Mouse (Mus musculus): ENCODE data around the gene Cds2. TPM values are rescaled to one million over a fixed set of nuclear protein-coding genes. Genes with fewer than 3 reads are reported as not detected.
"Not testable (repeated sequence)": the region's sequence is repeated elsewhere in the genome, so short reads cannot be mapped to it uniquely, and the experiment has no call there.

Gene Cds2
- polyA plus RNA-seq (2016; fragmentation: Nextera tagmentation; extraction: Ambion mirVana) = 20.4 and 21.6 TPM in 2 replicates

DNA sequence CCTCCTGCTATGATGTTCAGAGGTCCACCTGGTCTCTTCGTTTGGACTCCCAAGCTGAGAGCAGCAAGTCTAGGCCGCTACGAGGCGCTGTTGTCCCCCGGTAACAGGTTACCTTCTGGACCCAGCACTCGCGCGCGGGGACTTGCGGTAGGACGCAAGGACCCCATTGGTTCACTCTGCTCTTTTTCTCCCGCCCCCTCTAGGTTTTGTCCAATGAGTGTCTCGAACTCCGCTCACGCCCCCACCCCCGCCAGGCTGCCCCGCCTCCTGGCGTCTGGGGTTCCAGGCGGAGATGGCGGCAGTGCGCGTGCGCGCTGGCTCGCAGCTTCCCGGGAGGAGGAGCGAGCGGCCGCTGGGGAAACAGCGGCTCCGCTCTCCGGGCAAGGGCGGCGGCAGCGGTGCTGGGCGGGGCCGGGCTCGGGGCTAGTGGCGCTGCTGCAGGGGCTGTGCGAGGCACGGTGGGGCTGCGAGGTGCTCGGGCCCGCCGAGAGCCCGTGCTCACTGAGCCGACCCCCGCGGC, at the start of gene Cds2:
Gene Cds2 (plus strand): TSS at position 270 of the 520 bp plus-strand sequence.
- peak within 1 kb of the TSS; percentile 91 for H3K27ac ChIP-seq
- H3K27me3 ChIP-seq (ENCODE audit: poor library complexity, severe bottlenecking) = no peaks in the 10 kb centered on the region
- DNase-seq (ENCODE audit: extremely low spot score, low spot score) = peak; percentile 98
- under 1% methylated on average over 49 of the region's 49 CpGs for WGBS
- no peaks in the 10 kb centered on the region; the same call in 1 of the 2 replicates for H3K36me3 ChIP-seq (replicated peaks)
- H3K4me3 ChIP-seq = peak within 1 kb of the TSS; percentile 75
- no peaks in the 10 kb centered on the region for H3K9me3 ChIP-seq
- H3K4me1 ChIP-seq = peaks cover 19% of the 10 kb centered on the region

DNA sequence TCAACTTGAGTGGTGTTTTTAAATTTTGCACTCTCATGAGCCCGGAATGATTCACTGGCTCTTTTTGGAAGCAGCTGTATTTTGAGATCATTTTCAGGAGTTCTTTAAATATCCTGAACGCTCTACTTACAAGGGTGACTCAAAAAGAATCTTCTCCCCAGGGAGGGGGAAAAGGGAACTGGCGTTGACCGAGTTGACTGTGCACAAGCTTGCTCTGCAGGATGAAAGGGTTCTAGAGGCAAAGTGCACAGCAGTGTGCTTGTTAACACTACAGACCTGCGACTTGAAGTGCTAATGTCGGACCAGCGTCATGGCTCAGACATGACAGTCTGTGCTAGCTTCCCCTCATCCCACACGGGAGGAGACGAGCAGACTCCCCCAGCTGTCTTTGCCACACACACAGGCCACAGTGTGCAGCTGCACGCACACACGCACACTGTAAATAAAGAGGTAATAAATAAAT, 41.3 kb upstream of the Cds2 start:
- no peaks in the 10 kb centered on the region for H3K9me3 ChIP-seq
- 85% methylated on average over 11 of the region's 11 CpGs for WGBS
- no peak overlapping the region for H3K27ac ChIP-seq
- DNase-seq (ENCODE audit: extremely low spot score, low spot score) = no peak
- no peaks in the 10 kb centered on the region for H3K4me1 ChIP-seq
- H3K36me3 ChIP-seq (replicated peaks) = no peaks in the 10 kb centered on the region
- no peak overlapping the region for H3K4me3 ChIP-seq
- H3K27me3 ChIP-seq (ENCODE audit: poor library complexity, severe bottlenecking) = no peaks in the 10 kb centered on the region

DNA sequence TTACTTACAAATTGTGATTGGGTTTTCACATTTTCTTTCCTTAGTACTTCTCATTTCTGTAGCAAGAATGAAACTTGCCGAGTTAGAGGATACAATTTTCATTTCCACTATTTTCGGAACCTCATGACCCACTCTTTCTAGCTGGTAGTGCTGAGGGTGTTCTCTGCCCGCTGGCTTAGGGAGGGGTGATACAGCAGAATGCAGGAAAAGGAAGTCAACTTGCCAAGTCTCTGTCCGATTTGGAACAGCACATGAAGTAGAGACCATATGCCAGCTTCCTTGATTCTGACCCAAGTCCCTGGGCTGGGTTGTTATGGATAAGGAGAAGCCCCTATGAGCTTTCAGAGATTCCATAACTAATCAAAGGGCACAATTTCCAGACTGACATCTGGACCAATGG, 38.6 kb upstream of the Cds2 start:
- Histone ChIP-seq H3K4me3 (no peak overlapping the region), H3K4me1 (no peaks in the 10 kb centered on the region), H3K9me3 (no peaks in the 10 kb centered on the region), H3K27me3 (ENCODE audit: poor library complexity, severe bottlenecking) (no peaks in the 10 kb centered on the region), H3K36me3 (replicated peaks) (no peaks in the 10 kb centered on the region), H3K27ac (no peak overlapping the region)
- 90% methylated on average over 4 of the region's 4 CpGs for WGBS
- DNase-seq (ENCODE audit: extremely low spot score, low spot score) = no peak

DNA sequence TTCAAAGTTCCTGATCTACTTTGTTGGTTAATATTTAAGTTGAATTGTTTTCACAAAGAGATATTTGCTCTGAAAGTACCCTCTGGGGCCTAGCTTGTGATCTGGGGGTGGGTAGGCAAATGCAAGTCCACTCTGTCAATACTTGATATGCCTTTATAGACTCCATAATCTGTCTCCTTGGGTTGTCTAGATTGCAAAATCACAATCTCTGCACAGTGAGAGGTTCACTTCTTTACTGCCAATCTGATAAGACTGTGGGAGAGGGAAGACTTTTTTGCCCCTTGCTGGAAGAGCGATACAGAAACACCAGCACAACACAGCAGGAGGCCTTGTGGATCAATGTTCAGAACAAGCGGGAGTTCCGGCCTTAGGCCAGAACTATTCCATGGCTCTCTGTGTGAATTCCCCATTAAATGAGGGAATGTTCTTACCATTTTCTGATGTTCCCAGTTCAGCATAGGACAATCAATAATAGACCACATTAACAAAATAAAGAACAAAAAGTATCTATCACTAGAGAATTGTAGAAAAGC, 30.5 kb upstream of the Cds2 start:
- H3K4me3 ChIP-seq = no peak overlapping the region
- H3K4me1 ChIP-seq = peaks cover 11% of the 10 kb centered on the region; the same call in 1 of the 2 replicates
- H3K9me3 ChIP-seq = no peaks in the 10 kb centered on the region
- no peak overlapping the region for H3K27ac ChIP-seq
- no peak for DNase-seq (ENCODE audit: extremely low spot score, low spot score)
- no peaks in the 10 kb centered on the region for H3K36me3 ChIP-seq (replicated peaks)
- WGBS = 76% methylated on average over 3 of the region's 3 CpGs
- no peaks in the 10 kb centered on the region for H3K27me3 ChIP-seq (ENCODE audit: poor library complexity, severe bottlenecking)

DNA sequence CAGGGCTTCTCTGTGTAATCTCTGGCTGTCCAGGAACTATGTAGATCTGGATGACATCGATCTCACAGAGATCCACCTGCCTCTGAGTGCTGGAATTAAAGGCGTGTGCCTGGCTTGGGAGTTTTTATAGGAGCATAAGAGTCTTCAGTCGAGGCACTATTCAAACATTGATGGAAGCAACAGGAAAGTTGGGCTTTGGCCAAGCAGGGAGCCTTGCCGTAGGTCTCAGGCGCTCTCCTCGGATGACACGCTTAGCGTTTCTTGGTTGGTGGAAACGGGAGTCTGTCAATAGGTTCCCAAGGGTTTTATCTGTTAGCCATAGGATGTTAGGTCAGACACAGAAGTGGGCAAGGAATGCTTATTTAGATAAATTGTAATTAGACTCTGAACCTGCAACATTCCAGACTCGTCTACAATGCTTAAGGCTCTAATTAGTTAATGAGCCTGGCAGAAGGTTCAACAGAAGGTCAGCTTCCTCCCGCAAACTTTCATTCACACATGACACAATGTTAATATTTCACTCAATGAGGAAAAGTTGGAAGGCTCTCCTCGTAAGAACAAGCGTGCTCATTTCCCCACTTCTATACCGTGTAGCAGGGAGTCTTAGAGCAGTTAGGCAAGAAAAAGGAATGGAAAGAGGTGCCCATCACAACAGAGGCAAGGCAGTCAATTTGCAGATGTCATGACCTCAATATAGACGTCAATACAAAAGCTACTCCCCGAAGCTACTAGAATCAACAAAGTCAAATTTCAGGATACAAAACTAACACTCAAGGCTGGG, 28.8 kb upstream of the Cds2 start:
- DNase-seq (ENCODE audit: extremely low spot score, low spot score) = no peak
- H3K9me3 ChIP-seq = no peaks in the 10 kb centered on the region
- H3K4me3 ChIP-seq = no peak overlapping the region
- WGBS = 77% methylated on average over 16 of the region's 16 CpGs
- H3K27ac ChIP-seq = no peak overlapping the region
- H3K4me1 ChIP-seq = peaks cover 11% of the 10 kb centered on the region; the same call in 1 of the 2 replicates
- H3K36me3 ChIP-seq (replicated peaks) = no peaks in the 10 kb centered on the region
- no peaks in the 10 kb centered on the region for H3K27me3 ChIP-seq (ENCODE audit: poor library complexity, severe bottlenecking)

DNA sequence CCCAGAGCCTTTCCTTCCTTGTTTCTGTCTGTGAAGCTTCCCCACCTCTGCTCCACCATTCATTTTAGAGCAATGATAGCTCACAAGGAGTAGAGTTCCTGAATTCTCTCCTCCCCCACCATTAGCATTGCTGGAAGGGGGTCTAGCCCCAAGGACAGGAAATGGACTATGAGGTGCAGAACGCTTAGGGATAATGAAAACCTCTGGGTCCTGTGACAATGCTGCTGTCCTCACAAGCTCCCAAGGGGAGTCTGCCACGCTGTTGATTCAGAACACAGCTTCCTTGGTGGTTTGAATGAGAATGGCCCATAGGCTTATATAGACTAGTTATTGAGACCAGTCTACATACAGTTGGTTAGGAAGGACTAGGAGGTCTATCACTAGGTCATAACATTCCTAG, 27.7 kb upstream of the Cds2 start:
- DNase-seq (ENCODE audit: extremely low spot score, low spot score) = no peak
- H3K27ac ChIP-seq = no peak overlapping the region
- WGBS = 58% methylated on average over 2 of the region's 2 CpGs

DNA sequence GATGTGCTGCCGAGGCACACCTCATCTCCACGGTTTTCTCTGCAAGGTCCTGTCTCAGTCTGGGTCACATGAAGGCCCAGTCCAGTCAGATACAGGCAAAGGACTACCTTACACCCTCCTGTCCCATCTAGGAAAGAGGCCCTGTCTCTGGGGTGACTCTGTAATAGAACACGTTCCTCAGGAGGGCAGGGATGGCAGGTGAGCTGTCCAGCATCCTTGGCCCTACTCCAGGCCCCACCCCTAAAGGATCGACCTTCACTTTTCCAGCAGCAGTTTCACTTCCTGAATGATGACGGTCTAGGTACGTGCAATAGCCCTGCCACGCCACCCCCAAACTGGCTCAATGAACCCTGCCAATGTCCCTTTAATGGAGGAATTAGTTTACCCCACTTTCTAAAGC, 27.0 kb upstream of the Cds2 start:
- WGBS = 78% methylated on average over 7 of the region's 7 CpGs
- H3K9me3 ChIP-seq = no peaks in the 10 kb centered on the region
- no peaks in the 10 kb centered on the region for H3K27me3 ChIP-seq (ENCODE audit: poor library complexity, severe bottlenecking)
- DNase-seq (ENCODE audit: extremely low spot score, low spot score) = no peak
- no peak overlapping the region for H3K27ac ChIP-seq
- peaks cover 3% of the 10 kb centered on the region; the same call in 1 of the 2 replicates for H3K36me3 ChIP-seq (replicated peaks)
- H3K4me1 ChIP-seq = peaks cover 11% of the 10 kb centered on the region; the same call in 1 of the 2 replicates
- H3K4me3 ChIP-seq = no peak overlapping the region

More for the DNA sequence above, 27.7 kb upstream of the Cds2 start:
- Histone ChIP-seq H3K27me3 (ENCODE audit: poor library complexity, severe bottlenecking) (no peaks in the 10 kb centered on the region), H3K4me3 (no peak overlapping the region), H3K9me3 (no peaks in the 10 kb centered on the region), H3K4me1 (peaks cover 11% of the 10 kb centered on the region; the same call in 1 of the 2 replicates), H3K36me3 (replicated peaks) (no peaks in the 10 kb centered on the region)

DNA sequence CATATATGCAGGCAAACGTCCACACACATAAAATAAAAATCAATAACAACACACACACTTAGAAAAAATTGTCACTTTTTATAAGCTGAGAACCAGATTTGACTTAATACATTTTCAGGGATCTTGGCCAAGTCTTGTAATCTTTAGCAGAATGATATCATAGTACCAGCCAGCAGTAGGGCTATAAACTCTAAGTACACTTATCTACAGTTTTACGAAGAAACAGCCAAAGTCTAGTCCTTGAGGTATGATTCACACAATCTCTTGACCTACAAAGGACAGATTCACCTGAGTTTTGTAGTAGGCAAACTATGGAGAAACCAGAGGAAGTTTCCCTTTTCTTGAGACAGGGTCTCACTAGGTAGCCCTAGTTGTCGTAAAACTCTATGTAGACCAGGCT, 23.5 kb upstream of the Cds2 start:
- 88% methylated on average over 3 of the region's 3 CpGs for WGBS

DNA sequence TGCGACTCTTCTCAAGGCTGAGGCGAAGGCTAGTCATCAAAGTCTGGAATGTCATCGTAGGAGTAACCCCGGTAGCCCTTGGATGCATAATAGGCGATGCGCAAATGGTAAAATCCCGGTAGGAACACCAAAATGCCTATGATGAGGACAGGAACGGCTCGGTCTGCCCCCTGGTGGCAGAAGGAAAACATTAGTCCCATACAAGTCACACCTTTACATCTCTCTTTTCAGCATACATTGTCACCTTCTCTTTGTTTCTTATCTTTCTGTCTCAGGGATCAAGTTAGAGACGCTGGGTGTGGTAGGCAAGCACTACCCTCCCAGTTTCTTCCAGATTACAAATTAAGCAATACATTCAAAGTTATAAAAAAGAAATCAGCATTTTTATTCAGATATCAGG, 22.5 kb upstream of the Cds2 start:
- peak; percentile 41 for DNase-seq (ENCODE audit: extremely low spot score, low spot score)
- not testable (repeated sequence) for H3K4me3 ChIP-seq; H3K4me1 ChIP-seq; H3K27ac ChIP-seq; H3K9me3 ChIP-seq; H3K27me3 ChIP-seq (ENCODE audit: poor library complexity, severe bottlenecking)
- H3K36me3 ChIP-seq (replicated peaks) = peaks cover 39% of the 10 kb centered on the region
- 33% methylated on average over 10 of the region's 10 CpGs for WGBS

More for the DNA sequence above, 23.5 kb upstream of the Cds2 start:
- not testable (repeated sequence) for H3K9me3 ChIP-seq; H3K27me3 ChIP-seq (ENCODE audit: poor library complexity, severe bottlenecking); H3K4me1 ChIP-seq; DNase-seq (ENCODE audit: extremely low spot score, low spot score); H3K4me3 ChIP-seq; H3K27ac ChIP-seq
- peaks cover 30% of the 10 kb centered on the region for H3K36me3 ChIP-seq (replicated peaks)

DNA sequence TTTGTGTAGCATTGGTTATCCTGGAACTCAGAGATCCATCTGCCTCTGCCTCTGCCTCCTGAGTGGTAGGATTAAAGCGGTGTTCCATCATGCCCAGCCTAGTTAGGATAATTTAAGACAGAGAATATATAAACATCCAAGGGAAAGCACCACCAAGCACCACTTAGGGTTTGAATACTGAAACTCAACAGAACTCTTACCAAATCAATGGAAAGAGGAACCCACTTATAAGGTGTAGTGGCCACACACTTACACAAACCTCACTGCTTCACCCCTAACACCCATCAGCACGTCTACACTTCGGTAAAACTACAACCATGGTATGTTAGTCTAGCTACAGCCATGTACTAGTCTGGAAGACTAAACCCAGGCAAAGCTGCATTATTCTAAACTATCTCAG, 19.6 kb upstream of the Cds2 start:
- no peak overlapping the region for H3K27ac ChIP-seq
- H3K27me3 ChIP-seq (ENCODE audit: poor library complexity, severe bottlenecking) = no peaks in the 10 kb centered on the region
- WGBS = 93% methylated on average over 3 of the region's 3 CpGs
- no peak overlapping the region for H3K4me3 ChIP-seq
- peaks cover 52% of the 10 kb centered on the region for H3K36me3 ChIP-seq (replicated peaks)
- H3K9me3 ChIP-seq = no peaks in the 10 kb centered on the region
- peaks cover 15% of the 10 kb centered on the region for H3K4me1 ChIP-seq
- DNase-seq (ENCODE audit: extremely low spot score, low spot score) = no peak

DNA sequence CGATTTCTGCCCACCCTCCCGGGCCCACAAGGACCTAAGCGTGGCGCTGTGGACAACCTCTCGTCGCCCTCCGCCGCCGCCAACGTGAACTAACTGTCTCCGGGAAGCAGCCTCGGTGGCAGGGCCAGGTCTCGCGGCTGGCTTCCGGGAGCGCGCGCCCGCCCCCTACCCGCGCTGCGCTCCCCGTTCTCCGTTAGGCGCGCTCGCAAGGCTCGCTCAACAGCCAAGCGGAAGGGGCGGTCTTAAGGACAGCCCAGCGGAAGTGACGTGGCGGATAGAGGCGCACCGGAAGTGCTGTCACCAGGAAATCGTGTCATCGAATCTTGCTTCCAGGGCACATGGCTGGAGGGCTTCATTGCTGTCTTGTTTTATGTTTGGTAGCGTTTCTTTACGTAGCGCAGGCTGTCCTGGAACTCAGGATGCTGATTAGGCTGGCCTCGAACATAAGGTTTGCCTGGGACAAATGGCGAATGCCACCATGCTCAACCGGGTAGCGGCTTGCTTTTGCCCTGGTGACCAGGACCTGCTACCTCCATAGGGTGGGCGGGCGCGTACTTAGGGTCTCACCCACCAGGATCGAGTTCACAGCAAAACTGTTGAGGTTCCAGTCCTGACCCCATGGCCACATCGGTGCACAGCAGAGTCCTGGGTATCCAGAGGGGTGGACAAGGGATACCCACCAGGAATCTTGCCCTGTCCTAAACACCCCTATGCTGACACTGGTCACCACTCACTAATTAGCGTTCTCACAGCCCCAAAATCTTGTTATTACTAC, 15.2 kb upstream of the Cds2 start, which contains the start of gene Tmem230:
Gene Tmem230 (minus strand): TSS at position 269 of the 775 bp plus-strand sequence.
- H3K27me3 ChIP-seq (ENCODE audit: poor library complexity, severe bottlenecking) = no peaks in the 10 kb centered on the region

DNA sequence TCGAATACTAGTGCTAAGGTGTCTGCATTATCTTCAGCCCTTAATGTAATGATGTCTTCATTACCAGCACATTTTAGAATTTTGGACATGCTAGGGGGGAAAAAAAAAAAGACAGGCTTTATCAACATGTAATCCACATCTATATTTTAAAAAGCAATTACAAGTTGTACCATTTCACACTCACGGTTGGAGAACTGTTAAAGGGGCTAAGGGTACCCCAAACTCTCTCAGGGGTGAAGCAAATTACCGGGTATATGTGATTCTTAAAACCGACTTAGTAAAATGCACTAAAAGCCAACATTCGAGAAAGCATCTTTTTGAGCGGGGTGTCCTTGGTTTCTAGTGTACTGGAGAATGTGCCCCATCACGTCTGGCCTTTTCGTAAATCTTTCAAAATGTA, 11.0 kb upstream of the Cds2 start:
- Histone ChIP-seq H3K9me3 (no peaks in the 10 kb centered on the region), H3K36me3 (replicated peaks) (peaks cover 36% of the 10 kb centered on the region), H3K4me3 (peak overlapping the region; percentile 64), H3K27me3 (ENCODE audit: poor library complexity, severe bottlenecking) (no peaks in the 10 kb centered on the region), H3K4me1 (peaks cover 52% of the 10 kb centered on the region), H3K27ac (peak overlapping the region; percentile 88)
- no peak for DNase-seq (ENCODE audit: extremely low spot score, low spot score)
- WGBS = 10% methylated on average over 8 of the region's 8 CpGs

More for the DNA sequence above, 15.2 kb upstream of the Cds2 start, which contains the start of gene Tmem230:
- Histone ChIP-seq H3K9me3 (no peaks in the 10 kb centered on the region), H3K4me1 (peaks cover 44% of the 10 kb centered on the region), H3K36me3 (replicated peaks) (peaks cover 68% of the 10 kb centered on the region), H3K27ac (peak within 1 kb of the TSS; percentile 89), H3K4me3 (peak within 1 kb of the TSS; percentile 65)
- peak; percentile 94 for DNase-seq (ENCODE audit: extremely low spot score, low spot score)
- WGBS = 5% methylated on average over 50 of the region's 50 CpGs
